Mouse (Mus musculus): ENCODE results near the gene Gm10300.

Gm10300 gene

DNA sequence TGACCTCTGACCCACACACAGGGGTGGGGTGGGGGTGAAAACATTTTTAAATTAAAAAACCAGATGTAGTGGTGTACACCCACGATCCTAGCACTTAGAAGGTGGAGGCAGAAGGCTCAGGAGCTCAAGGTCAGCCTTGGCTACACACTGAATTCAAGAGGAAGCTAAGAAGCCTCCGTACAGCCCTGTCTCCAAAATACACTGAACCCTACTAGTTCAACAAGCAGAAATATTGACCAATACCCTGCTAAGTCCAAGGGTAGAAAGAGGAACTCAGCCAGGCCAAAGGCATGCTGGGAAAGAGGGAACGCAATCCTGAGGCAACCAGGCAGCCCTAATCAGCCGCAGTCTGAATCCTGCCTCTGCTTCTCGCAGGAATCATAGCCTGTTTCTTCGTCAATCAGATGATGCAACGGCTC, 3.8 kb downstream of the Gm10300 start:
- no peak for DNase-seq (ENCODE audit: low read depth, low spot score)

DNA sequence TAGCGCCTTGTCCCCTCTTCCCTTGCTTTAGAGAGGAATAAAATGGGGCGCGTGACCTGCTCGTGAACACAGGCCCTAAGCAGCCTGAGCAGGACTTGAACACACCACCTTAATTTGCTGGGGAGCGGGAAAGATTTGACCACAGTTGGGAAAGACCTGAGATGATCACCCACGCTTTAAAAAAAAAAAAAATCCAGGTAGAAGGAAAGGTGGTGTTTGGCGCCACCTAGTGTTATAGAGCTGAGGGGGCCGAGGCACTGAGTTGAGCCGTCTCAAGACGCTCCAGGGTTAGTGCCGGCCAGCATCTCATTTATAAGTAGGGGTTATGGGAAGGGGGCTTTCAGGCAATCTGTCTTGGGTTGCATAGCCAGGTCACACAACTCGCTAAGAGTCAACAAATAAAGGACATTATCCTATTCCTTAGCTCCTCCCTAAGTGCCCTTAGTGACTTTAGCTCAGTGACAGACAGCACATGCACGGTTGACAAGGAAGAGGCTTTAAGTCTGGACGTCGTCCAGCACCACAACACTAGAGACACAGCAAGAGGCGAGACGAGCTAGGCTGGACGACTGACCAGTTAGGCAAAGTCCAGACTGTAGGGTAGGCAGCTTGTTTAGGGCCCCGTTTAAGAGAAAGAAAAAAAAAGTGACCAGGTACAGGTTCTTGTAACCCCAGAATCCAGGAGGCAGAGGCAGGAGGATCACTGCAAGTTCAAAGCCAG, 5.2 kb downstream of the Gm10300 start:
- DNase-seq (ENCODE audit: low read depth, low spot score): peak; percentile 53

DNA sequence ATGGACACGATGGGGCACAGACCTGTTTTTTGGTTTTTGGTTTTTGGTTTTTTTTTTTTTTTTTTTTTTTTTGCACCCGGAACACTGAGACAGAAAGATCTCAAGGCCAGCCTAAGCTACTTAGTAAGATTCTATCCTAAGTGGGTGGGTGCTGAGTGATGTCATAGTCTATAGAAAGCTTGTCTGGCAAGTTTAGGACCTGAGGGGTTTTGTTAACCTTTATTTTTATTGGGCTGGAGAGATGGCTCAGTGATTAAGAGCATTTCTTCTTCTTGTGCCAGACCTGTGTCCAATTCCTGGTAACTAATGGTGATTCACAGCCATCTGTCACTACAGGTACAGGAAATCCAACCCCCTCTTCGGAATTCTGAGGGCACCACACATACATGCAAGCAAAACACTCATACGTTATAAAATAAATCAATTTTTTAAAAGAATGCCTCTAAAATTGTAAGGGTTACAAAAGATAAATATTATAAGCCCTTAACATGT, 6.0 kb downstream of the Gm10300 start:
- no peak for DNase-seq (ENCODE audit: low read depth, low spot score)

DNA sequence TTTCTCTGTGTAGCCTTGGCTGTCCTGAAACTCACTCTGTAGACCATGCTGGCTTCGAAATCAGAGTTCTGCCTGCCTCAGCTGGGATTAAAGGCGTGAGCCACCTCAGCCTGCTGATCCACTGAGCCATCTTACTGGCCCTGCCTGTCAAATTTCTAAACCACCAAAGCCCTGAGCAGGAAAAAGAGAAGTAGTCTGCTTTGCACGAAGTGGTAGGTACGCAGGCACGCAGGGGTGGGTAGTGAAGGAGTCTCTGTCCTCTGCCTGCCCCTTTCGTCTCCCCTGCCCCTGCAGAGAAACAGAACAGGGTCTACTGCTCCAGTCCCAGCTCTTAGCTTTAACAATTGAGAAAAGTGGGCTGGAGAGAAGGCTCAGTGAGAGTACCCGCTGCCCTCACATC, 10.6 kb downstream of the Gm10300 start:
- DNase-seq (ENCODE audit: low read depth, low spot score): no peak

DNA sequence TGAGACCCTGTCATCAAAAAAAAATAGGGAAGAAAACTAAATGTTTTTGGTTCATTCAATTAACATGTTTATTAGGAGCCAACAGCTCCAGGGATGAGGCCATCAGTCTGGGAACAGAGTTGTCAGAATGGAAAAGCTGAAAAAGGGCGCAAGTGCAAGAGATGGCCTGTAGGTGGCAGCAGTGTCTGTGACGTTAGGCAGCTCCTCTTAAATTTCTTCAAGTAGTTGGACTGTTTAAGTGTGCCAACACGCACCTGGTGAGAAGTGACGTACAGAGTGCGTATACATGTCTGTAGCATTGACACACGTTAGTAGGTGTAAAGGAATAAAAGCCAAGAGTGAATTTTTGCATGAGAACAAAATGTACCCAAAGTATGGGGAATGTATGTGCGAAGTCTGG, 14.4 kb downstream of the Gm10300 start:
- peak; percentile 73 for DNase-seq (ENCODE audit: low read depth, low spot score)

DNA sequence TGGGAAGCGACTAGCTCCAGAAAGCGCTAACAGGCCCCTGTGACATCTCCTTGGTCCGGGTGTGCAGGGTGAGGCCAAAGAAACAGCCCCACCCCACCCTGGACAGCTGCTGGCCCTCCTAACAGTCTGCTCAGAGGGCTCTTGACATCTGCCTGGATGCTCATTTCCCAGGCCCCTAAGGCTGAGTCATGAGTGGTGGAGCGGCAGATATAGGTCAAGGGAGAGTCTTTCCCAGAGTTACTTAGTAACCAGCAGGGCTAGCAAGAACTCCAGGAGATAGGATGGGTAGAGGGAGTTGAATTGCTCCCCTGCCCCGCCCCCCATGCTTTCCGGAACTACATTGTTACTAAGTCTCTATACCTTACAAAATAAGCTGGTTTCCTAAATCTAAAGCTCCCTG, 18.6 kb downstream of the Gm10300 start:
- DNase-seq (ENCODE audit: low read depth, low spot score): no peak

DNA sequence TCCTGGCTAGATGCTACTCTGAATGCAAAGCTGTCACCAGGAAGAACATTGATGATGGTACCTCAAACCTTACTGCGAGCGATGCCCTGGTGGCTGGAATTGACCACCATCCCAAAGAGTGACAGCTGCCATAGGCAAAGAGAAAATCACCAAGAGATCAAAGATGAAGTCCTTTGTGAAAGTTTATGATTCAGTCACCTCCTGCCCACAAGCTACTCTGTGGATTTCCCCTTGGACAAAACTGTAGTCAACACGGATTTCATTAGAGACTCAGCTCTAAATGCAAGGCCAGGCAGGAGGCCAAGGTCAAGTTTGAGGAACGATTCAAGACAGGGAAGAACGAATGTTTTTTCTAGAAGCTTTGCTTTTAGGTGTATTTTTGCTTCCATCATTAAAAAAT, 19.4 kb downstream of the Gm10300 start:
- no peak for DNase-seq (ENCODE audit: low read depth, low spot score)

DNA sequence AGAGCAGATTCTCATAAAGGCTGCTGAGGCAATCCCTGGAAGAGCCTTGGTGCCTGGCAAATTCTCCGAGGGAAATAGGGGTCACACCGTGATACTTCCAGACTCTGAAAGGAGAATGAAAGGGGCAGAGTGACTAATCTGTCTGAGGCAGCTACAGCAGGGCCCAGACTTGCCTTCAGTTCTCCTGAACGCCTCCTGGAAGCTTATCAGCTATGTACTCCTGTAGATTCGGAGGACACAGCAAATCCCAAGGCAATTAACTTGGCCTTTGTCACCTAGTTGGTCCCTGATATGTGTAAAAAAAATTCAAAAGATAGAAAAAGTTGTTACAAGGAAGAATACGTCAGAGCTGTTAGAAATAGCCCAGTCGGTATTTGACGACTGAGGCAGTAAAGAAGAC, 20.5 kb downstream of the Gm10300 start:
- DNase-seq (ENCODE audit: low read depth, low spot score): no peak

DNA sequence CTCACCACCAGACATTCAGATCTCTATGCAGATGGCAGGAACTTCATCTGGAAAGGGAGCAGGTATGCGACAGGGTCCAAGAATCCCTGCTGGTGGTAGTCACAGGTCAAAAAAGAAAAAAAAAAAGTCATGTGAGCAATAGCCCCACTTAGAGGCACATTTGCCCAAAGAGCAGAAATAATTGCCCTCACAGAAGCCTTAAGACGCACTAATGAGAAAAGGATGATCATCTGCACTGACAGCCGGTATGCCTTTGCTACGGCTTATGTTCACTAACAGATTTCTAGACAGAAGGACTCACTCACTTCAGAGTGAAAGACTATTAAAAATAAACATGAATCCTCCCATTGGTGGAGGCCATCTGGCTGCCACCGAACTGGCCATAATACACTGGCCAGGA, 25.1 kb downstream of the Gm10300 start:
- DNase-seq (ENCODE audit: low read depth, low spot score): no peak

DNA sequence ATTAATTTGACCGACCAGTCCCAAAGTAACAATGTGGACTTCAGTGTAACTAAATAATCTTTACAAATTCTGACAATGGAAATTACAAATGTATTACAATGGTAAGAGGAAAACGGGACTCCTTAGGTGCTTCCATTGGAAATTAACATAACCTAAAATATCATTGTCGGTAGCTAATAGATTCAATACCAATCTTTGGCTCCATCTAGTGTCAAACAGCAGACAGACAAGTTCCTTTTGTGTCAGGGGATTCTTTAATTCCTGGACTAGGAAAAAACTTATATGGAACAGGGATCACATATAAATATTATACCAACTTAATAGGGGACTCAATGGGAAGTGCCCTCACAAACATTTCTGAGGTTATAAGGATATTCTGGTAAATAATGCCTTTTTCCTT, 26.7 kb downstream of the Gm10300 start:
- no peak for DNase-seq (ENCODE audit: low read depth, low spot score)

DNA sequence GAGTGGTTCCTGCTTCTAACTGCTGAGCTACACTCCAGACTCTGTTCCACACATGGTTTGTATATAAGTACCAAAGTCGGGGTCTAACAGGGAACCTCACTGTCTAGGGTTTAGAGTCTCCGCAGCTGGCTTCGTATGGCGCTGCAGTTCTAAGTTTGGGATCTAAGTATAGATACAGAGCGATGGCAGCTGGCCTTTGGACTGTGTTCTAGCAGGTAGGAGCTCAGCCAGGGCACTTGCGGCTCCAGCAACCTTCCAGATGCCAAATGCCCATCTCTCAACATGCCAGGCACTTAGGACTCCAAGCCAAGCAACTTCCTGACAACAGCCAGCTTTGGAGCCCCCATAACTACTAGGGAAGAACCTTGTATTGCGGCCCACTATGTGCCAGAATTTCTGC, 33.7 kb downstream of the Gm10300 start:
- DNase-seq (ENCODE audit: low read depth, low spot score): no peak

DNA sequence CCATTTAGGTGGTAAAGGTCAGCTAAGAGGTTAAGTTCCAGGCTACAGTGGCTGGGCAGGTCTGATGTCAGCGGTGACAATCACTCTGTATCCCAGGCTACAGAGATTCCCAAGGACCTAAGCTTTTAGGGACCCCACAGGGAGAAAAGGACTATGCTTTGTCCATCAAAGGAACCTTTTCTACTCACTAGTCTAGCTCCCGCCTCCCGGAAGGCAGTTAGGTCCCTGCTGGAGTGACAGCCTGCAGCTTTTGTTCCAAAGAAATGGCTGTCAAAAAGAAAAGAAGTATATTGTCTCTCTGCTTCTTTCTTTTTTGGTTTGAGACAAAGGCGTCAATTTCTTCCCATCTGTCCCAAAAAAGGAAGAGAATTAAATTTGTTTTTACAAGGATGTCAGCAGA, 36.7 kb downstream of the Gm10300 start:
- no peak for DNase-seq (ENCODE audit: low read depth, low spot score)

DNA sequence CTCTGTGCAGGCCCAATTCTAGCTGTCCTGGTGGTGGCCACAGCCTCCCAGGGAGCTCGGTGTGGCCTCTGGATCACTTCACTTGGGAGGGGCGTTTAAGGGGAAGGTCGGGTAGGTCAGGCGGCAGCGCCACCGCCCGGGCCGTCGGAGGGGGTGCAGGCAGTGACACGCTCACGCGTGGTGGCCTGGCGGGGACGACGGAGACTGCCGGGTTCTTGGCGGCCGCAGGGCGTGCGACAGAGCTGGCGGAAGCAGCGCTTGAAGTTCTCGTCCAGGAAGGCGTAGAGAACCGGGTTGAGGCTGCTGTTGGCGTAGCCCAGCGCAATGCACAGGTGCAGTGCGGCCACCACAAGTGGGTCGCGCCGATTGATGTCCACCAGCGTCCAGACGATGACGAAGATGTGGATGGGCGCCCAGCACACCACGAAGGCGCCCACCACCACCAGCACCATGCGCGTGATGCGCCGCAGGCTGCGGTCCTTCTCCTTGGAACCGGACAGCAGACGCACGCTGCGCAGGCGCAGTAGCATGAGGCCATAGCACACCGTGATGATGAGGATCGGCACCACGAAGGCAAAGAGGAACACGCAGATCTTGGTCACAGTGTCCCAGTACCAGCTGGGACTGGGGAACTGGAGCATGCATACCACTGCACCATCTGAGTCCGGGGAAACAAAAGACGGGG, 39.1 kb downstream of the Gm10300 start:
- peak; percentile 25 for DNase-seq (ENCODE audit: low read depth, low spot score)

DNA sequence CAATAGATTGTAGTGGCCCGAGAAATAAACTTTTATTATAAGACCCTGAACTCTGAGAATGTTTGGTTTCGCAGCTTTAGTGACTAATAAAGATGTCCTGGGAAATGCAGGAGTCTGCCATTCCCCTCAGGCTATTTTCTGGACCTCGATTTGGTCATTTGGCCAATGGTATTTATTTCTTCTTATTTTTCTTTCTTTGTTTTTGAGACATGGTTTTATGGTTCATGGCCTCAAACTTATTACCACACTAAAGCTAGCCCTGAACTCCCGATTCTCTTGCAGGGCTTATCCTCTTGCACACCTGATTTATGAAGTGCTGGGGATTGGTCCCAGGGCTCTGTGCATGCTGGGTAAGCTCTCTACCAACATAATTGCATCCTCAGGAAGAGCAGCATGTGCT, 41.8 kb downstream of the Gm10300 start:
- no peak for DNase-seq (ENCODE audit: low read depth, low spot score)

DNA sequence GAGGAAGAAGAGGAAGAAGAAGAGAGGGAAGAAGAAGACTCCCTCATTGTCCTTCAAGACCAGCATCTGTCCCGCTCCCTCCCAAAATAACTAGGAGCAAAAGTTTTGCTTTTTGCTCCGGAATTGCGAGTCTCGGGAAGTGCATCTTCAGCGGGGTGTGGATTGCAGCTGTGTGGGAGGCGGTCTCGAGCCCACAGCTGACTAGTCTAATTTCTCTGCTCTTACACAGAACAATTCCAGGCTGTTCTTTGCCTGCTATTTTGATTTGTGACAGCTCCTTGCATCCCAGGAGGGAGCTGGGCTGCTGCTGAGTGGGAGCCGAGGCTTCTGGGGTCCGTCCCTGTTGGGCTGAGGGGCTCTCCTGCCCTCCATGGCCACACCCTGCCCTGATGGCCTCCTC, 45.1 kb downstream of the Gm10300 start:
- DNase-seq (ENCODE audit: low read depth, low spot score): no peak

DNA sequence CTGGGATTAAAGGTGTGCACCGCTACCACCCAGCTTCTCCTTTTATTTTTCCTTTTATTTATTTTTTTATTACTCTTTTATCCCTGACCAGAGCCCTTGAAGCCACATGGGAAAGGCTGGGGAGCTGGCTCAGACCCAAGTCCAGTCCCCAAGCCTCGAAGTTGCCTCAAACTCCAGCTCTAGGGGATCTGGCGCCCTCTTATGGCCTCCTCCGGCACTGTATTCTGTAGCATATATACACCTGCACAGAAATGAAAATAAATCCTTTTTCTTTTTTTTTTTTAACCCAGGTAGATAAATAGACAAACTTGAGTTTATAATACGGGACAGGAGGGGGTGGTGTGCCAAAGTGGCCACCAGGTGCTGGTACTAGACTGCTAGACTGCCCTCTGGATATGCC, 47.2 kb downstream of the Gm10300 start:
- peak; percentile 44 for DNase-seq (ENCODE audit: low read depth, low spot score)

DNA sequence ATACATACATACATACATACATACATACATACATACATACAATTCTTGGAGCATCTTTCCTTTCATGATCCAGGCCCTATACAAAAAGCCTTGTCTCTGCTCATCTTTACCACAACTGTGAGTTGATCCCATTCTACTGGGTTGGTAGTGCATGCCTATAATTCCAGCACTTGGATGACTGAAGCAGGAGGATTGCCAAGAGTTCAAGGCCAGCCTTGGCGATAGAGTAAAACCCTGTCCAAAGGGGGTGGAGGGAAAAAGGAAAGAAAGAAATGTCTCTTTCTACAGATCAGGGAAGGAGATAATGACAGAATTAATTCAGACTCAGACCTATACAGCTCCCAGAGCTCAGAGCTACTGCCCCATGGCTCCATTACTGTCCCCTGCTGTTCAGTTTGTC, 48.7 kb downstream of the Gm10300 start:
- DNase-seq (ENCODE audit: low read depth, low spot score): no peak

All from ES-CJ7 (cell line).